Mouse (Mus musculus) lung, postnatal 0 days (tissue): ENCODE results near the gene Zfp653.

Source experiments
- CTCF ChIP-seq: IDR thresholded peaks from 2 replicates; pipeline ENCODE4 v1.5.1; 2016; ENCODE audit warnings: antibody characterized with exemption, mild to moderate bottlenecking
- EP300 ChIP-seq: IDR thresholded peaks from 2 replicates; pipeline ENCODE4 v1.6.1; 2016; ENCODE audit warnings: antibody characterized with exemption, mild to moderate bottlenecking, control low read depth

DNA sequence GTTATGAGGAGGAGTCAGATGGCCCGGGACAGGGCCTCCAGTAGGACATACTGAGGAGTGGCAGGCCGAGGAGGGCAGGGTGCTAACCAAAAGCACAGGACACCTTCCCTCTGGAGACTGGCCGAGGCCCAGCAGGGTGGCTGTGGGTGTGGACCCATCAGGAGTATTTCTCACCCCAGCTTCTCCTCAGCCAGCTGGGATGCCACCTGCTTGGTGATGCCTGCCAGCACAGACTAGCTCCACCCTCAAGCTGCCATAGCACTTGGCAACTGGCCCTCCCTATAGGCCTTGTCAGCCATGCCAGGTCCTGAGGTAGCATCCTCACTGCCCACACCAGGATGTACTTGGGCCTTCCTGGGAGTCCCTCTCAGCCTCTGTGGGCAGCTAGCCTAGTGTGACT is 6.8 kb downstream of the Zfp653 start:
- TF ChIP-seq CTCF (no peak), EP300 (no peak)
